Mouse (Mus musculus): ENCODE results near the gene Col1a2. TPM values are rescaled to one million over a fixed set of nuclear protein-coding genes. Genes with fewer than 3 reads are reported as not detected.

Col1a2 gene
- total RNA-seq (2022), result 10 to 100 TPM; 61.7 to 93.1 (median 71.1) TPM

DNA sequence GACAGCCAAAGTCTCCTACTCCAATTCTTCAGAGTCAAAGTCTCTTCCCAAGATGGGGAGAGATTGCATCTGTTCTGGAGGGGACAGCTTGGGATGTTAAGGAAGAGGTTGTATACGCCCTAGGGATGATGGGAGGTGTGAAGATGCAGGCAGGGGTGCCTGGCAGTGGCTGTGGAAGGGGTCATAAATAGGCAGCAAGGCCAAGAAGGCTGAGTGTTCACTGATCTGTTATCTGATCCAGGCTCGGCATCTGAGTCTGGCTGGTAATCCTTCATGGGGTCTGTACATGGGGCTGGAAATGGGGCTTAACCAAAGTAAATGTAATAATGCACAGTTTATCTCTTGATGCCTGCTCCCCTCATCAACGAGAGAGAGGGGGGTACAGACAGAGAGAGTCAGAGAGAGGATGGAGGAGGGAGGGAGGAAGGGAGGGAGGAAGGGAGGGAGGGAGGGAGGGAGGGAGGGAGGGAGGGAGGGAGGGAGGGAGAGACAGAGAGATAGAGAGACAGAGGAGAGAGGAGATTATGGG, at the start of gene Col1a2:
Gene Col1a2, plus strand, starts transcription at position 212 of the 529 bp plus-strand sequence.
- DNase-seq, result no peak

DNA sequence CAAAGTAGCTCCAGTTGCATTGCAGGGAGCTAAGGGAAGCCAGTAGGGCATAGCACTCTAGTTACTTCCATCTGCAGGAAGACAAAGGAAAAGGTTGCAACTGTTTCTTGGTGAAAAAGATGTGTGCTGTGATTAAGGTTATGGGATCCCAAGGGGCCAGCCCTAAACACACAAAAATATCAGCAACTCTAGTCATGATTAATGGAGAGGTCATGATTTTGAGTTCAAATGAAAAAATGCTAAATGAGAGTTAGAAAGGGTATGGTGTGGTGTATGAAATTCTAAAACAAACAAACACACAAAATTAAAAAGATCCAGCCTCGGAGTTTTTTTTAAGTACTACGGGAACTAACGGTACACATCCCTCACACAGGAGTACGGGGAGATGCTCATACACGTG, 49.1 kb upstream of the Col1a2 start:
- DNase-seq, result no peak

DNA sequence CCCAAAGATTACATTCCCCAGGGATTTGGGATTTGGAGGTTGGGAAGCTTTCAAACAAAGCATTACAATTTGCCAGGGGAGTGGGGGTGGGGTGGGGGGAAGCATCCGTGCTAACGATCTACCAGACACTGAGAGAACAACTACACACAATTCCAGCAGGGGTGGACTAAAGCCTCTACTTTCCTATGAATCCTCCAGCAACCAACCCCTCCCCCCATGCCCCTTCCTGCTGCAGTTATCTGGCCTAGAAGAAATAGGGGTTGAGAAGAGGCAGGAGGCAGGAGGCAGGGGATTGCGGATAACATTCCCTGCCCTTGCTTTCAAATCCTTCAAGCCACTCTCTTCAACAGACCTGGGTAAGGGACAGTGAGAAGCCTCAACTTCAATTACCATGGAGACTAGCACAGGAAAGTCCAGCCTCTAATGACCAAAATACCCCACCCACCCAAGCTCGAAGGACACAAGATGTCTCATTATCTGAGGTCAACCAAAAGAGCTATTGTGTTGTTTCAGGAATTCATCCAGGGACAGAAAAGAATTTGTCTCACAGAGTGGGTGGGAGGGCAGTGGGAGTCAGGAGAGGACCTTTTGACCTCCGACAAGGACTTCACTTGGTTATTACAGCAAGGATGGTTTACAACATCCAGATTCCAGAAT, 48.5 kb upstream of the Col1a2 start:
- no peak for DNase-seq

DNA sequence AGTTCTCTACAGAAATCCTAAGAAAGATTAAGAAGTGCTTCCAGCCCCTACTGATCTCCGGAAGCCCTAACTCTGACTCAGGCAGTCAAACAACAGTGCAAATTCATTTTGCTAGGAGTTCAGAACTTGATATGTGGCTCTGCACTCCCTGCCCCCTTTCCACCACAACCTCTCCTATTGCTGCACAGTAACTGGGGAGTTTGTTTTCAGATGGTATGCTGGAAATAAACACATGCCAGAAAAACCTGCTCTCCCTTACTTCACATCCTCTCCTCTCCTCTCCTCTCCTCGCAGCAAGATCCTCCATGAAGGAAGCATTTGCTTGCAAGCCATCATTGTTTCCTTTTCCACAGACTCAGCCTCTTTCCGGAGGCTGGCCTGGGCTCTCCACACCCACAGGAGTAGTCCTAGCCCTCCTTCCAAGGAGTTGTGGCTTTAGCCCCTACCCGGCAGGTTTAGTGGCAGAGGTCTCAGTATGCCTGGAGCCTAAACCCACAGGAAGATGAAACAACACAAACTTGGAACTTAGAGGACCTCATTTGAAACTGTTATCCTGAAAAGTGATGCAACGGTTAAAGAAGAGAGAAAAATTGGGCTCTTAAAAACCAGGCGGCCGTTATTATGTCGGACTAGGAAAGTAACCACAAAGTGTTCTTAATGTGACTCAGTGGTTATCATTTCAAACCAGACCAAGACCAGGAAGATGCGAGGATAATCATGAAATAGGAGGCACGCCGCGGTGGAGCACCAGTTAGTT, 47.7 kb upstream of the Col1a2 start:
- no peak for DNase-seq

DNA sequence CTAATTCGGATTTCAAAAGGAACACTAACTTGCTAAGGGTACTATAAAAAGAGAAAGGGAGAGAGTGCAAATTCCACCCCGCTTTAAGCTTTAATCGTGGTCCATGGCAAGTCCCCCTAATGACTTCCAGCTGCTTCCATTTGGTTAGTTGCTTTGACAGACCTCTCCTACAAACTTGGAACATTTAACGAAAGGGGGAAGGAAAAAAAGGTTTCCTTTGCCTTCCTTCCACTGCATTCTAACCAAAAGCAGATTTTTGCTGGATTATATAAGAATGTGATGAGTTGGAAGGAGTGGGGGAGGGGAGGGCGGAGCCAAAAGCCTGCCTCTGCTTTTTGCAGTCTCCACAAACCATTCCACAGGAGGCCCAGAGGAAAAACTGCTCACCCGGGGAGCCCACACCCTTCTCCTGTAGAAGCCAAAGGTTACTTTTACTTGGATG, 47.0 kb upstream of the Col1a2 start:
- peak; percentile 2 for DNase-seq

DNA sequence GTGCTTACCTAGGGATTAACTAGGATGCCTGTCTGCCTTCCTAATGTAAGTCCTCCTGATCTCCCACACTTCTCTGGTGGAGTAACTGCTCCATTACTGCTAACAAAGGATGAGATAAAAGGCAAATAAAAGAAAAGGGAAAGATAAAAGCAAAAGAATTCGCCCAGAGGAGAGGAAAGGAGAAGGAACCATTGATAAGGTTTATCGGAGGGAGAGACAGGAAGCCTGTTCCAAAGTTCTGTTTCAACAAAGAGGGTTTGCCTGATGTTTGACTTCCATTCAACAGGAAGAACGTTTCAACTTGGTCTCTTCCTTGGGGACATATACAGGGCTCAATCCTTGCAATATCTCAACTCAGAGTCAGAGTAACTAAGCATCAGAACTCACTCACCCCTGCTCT, 39.3 kb upstream of the Col1a2 start:
- no peak for DNase-seq

DNA sequence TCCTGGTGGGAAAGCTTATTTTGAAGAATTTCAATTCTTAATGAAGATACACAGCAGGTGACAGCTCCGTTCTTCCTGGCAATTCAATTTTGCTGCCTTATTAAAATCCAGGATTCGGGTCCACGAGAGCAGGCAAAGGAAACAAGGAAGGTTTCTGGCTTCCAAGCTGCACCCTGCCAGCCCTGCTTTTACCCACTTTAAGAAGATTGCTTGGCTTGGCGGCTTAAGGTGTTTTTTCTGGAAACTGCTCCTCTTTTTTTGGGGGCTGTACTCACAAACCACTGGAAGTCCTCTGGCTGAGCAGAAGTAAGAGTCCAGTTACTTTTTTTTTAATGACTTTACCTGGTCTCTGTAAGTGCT, 21.1 kb upstream of the Col1a2 start:
- DNase-seq, result no peak

DNA sequence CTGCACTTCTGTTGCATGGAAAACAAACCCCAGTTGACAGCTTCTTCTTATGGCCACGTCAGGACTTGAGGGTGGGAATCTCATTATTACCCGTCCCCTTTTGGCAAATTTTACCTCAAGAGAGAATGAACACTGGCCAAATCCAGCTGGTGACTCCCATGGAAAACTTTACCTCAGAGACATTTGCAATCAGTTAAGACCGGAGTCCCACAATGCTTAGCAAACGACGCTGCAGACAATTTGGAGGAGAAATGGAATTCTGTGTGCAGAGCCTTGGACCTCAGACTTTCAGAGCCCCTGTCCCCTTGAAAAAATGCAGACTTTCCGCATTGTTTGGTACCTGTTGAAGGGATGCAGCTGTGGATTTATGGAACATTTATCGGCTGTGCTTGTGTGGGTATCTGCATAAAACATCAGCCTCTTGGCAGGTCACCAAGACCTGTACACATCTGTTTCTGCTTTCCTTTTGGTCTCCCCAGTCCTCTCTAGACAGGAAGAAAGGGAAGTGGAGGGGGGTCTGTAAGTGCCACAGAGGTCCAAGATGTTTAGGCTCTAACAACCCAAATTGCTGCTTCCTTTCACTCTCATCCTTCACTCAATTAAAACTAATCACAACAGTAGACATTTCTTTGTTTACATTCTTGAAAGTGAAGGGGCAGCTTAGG, 20.5 kb upstream of the Col1a2 start:
- DNase-seq, result no peak

DNA sequence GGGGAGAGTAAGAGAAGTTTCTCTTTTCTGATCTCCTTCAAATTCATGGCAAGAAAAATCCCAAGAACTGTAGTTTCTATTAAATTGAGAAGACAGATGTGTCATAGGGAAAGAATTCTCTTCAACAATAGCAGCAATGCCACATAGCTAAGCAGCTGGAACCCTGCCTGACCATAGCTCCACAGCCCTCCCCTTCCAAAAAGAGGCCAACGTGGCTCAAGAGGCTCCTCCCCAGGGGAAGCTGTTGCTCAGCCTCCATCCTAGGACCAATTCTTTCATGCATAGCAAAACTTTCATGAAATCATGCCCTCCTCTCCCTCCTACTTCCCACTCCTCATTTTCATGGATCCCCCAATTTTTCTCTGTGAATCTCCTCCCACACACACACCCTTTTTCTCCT, 16.3 kb upstream of the Col1a2 start:
- no peak for DNase-seq

DNA sequence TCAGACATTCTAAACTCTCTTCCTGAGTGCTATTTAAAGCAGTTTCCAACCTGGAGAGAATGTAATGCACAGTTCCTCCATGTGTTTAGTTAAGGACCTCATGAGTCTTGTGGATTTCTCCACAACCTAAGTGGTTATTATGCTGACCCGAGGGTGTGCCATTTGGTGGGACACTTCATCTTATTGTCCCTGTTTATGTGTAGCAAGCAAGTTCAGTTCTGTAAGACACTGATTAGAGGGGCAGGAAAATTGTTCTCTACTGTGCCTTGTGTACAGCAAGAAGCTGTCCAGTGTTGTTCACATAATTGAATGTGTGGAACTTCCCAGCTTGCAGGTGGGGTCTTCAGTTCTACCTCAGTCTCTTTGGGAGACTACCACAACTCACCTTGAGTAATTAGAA, 15.6 kb upstream of the Col1a2 start:
- DNase-seq, result no peak

DNA sequence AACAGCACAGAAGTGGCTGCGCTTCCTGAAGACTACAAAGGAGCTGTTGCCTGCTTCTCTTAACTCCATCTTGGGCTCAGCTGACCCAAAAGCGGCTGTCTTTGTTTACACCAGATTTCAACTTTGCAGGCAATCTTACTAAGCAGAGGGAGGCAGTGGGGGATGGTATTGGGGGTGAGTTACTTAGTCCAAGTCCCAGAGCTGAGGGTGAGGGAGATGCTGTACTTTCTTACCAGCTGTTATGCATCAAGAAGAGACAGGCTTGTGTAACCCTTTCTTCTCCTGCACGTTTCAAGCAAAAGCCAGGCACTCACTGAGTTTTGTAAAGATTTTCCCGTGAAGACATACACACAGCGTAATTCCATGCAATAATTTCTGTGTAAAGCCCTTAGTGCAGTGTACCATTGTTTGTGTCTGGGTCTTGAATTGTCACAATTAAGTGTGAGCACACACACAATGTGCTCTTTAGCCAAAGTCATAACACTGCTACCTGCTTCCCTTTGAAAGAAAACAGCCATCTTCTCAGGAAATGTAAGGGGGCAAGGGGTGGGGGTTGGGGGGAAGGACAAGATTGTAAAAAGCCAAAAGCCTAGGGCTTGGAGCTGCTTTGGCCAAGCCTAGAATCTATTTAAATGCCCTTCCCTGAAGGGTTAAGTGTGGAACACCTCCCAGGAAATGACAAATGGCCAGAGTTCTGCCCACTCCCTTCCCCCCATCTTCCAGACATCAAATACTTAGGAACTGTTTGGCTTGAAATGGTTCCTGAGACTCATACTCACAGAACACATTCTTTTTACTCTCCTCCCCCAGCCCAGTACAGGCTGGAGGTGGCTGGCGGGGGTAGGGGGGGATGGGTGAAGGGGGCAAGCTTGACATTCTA, 15.0 kb upstream of the Col1a2 start:
- no peak for DNase-seq

DNA sequence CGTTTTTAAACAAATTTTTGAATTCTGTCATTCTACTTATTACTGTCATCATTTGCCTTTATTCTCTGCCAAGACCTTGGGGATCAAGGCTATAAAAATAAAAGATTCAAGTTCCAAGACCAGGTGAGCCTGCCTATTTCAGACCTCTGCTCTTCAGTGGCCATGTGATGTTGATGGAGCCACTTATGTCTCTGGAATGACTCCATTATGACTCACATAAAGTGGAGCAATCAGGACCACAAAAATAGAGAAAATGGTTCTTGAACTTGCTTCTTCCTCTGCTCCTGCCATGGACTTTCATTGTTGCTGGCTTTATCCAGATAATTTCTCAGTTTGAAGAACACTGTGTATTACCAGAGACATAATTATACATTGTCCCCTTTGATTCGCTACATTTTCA, 10.9 kb upstream of the Col1a2 start:
- DNase-seq, result no peak

DNA sequence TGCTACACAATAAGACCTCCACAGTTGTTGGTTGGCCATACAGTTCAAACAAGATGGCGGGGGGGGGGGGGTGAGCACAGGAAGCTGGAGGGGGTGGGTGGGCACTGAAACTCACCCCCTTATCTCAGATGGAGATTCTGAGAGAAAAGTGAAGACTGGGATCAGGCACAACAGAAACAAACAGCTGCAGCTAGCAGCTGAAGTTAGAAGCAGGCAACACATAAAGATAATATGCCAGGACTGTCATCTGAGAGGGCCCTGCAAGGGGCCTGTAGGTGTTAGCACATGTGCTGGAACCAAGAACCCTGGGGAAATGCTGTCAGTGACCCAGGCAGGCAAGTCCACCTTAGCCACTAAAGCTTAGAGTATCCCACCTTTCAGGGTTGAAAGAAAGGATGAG, 8.2 kb upstream of the Col1a2 start:
- DNase-seq, result no peak

DNA sequence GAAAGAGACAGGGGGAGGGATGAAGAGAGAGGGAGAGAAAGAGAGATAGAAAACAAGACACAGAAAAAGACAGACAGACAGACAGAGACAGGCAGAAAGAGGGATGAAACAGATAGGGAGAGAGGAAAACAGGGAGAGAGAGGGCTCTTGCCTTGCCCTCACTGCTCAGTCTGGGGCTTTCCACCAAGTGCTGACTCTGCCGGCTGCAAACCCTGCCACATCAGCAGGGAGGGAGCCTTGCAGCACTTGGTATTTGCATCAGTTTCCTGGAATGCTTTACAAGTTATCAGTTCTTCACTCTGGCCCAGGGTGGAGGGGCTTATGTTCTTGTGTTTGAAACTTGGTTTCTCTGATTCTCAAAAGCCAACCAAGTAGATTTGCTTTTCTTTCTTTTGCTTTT, 1.5 kb upstream of the Col1a2 start:
- no peak for DNase-seq

DNA sequence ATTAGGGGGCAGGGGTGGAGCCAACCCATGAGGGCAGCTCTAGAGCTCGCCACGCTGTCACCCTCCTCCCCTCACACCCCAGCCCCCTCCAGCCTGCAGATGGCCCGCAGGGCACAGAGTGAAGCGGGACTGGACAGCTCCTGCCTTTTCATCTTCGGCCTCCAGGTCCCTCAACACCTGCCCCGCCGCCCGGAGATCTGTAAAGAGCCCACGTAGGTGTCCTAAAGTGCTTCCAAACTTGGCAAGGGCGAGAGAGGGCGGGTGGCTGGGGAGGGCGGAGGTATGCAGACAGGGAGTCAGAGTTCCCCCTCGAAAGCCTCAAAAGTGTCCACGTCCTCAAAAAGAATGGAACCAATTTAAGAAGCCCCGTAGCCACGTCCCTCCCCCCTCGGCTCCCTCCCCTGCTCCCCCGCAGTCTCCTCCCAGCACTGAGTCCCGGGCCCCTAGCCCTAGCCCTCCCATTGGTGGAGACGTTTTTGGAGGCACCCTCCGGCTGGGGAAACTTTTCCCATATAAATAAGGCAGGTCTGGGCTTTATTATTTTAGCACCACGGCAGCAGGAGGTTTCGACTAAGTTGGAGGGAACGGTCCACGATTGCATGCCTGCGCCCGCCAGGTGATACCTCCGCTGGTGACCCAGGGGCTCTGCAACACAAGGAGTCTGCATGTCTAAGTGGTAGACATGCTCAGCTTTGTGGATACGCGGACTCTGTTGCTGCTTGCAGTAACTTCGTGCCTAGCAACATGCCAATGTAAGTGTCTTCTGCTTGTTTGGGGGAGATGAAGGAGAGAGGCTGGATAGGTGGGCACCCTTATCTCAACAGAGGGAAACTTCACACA, 764 bp downstream of the Col1a2 start:
- DNase-seq, result peak; percentile 12

DNA sequence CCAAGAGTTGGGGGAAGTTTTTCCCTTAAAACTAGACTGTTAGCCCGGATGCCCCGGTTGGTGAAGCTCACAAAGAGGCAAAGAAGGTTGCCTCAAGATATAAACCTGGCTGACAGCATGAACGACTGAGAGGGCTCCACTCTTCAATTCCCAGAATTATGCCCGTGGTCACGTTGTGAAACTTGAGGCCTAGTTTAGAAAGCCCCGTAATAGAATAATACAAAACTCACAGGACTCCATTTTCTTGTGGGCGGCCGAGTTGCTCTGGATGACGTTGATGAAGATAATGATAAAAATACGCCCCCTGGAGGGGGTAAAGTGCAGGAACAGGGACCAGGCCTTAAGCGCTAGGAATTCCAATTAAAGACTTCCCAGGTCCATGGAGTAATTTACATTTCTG, 1.5 kb downstream of the Col1a2 start:
- no peak for DNase-seq

DNA sequence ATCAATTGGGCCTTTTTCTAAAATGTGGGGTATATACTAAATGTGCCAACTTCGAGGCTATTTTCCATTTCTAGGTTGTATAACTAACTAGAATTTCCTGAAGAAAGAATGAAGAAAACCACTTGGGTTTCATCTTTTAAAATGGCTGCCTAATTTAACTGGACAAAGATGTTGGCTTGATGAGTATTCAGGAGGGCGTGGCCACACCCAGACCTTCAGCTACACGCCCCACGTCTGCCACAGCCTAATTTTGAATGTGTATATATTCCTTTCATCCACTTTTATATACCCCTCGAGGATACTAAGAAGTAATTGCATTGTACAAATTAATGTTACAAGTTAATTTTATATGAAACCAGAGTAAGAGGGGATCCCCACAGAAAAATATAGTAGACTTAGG, 2.2 kb downstream of the Col1a2 start:
- no peak for DNase-seq

DNA sequence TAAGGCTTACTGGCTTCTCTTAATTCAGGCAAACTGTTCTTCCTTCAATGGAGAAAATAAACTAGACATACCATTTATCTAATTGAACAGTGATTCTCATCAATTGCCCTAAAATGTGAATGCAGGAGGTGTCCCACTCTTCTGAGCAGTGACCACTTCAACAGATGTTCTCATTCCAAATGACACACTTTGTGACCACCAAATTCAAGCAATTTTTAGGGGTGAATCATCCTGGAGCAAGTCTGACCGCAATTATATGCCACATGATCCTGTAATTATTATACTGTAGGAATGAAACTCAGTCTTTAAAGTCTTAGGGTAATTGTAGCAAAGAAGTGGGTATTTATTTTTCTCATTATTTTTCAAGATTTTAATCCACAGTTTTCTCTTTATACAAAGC, 2.7 kb downstream of the Col1a2 start:
- no peak for DNase-seq

DNA sequence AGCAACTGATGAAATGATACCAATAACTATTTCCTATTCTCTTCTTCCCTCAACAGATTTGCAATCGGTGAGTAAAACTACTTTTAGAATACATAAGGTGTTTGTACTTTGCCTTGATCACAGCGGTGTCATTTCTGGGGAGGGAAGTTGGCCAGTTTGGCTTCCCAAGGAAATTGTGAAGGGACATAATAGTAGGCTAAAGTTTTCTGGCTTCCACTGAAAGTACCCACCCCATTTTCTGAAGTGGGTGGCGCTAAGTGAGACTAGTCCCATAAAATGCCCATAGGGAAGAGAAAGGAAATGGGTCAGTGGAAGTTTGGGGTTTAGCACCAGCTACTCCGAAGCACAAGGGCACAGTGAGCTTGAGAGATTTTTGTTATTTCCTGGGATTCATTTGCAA, 3.7 kb downstream of the Col1a2 start:
- no peak for DNase-seq

DNA sequence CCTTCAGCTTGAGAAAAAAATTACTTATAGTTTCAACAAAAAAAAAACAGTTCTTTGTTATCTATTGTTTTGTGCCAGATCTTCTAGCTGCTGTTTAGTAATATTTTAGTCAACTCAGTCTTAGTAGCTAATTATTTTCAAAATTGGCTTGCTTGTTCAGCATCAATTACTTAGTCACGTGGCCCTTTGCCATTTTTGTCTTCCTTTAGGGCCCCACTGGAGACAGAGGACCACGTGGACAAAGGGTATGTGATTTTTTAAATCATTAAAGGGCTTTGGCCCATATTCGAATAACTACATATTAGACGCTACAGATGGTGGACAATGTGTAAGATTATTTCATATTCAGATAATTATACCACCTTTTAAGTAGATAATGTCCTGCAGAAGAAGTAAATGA, 4.8 kb downstream of the Col1a2 start:
- DNase-seq, result no peak

DNA sequence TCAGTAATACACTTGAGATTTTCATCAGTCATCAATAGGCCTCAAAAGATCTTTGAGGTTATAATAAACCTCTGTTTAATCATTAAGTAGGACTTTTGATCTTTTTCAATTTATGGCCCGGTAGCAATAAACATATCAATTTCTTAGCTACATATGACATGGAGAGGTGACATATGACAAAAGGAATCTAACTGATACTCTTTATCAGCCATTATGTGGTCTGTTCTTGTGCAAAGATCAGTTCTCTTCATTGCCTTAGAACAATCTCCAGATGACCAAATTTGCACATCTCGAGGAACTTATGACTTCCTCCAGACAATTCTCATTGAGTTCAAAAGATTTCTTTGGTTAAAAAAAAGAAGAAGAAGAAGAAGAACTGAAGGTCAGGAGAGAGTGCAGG, 10.1 kb downstream of the Col1a2 start:
- DNase-seq, result no peak

DNA sequence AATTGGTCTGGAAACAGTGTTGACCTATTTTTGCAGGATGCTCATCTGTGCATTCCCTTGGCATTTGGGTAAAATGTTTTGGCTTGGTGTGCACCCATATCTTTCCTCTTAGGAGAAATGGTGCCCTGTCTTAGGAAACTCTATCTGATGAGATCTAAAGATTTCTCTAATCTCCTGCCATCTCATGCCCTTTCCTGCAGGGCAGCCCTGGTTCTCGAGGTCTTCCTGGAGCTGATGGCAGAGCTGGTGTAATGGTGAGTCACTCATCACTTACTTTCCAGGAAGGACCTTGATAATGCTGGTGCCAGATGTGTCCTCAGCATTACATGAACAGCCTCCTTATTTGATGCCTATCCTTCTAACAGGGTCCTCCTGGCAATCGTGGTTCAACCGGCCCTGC, 16.4 kb downstream of the Col1a2 start:
- DNase-seq, result peak; percentile 50

Measured in adrenal gland, adult 8-10 months (tissue).